Mouse (Mus musculus) spleen, adult 2 months (tissue): ENCODE data around the gene Plcb4.

Source experiments
- CTCF ChIP-seq: fragments of 200-500 bp; IDR thresholded peaks from 2 replicates; pipeline ENCODE4 v1.5.1; 2011; ENCODE audit warnings: mild to moderate bottlenecking, inconsistent platforms; ENCODE audit not compliant: insufficient read depth, insufficient read length, insufficient replicate concordance; ENCODE audit errors: extremely low read depth
- POLR2A ChIP-seq: fragments of 200-500 bp; IDR thresholded peaks from 2 replicates; pipeline ENCODE4 v1.6.1; 2011; ENCODE audit warnings: low read depth, low read length, inconsistent platforms

DNA sequence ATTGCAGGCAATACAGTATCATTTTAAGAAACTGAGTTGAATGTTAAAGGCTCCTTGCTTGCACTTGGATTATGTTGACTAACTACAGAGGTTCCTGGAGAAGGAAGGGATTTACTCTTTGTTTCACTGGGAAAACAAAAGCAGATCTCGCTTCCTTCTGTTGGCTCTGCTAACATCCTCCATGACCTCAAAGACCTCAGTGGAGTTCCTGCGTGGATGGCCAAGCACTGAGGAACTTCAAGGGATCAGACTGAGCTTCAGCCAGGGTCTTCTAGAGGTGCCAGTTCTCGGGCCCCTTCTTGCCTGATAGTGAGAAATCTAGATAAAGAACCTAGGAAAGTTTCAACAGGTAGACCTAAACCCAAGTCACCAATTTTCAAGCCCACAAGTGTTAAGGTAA lies 258.2 kb downstream of the Plcb4 start:
- TF ChIP-seq CTCF: no peak
- TF ChIP-seq POLR2A: no peak
